Mouse (Mus musculus) liver, embryonic 13.5 days (tissue): ENCODE results near the gene Srsf3. TPM values are rescaled to one million over a fixed set of nuclear protein-coding genes. Genes with fewer than 3 reads are reported as not detected.

Experiments used
- polyA plus RNA-seq: library from polyadenylated mRNA; unstranded; fragments of >200 nt; fragmentation: Nextera tagmentation; extraction: Ambion mirVana; gene quantifications from 2 replicates; pipeline ENCODE4 v1.2.1, GENCODE M21; 2015

Srsf3 gene
- polyA plus RNA-seq, 1 experiment from 2014 or later, result 320 TPM

Other genes starting within 250 kb of the Srsf3 start
- gene Brpf3, start 231.5 kb upstream of the Srsf3 start, polyA plus RNA-seq, result 61.8 and 69.9 TPM in 2 replicates
- not detected in 2 replicates for gene Pnpla1, start 174.2 kb upstream of the Srsf3 start, polyA plus RNA-seq
- 0.08 and 0.15 TPM in 2 replicates for gene 4930539E08Rik, start 117.3 kb upstream of the Srsf3 start, polyA plus RNA-seq
- gene Pxt1, start 88.8 kb upstream of the Srsf3 start, polyA plus RNA-seq, result 0.45 and 0.46 TPM in 2 replicates
- gene Kctd20, start 80.7 kb upstream of the Srsf3 start, polyA plus RNA-seq, result 65.8 and 78.6 TPM in 2 replicates
- 38.4 and 44.6 TPM in 2 replicates for gene Stk38, start 24.6 kb upstream of the Srsf3 start, polyA plus RNA-seq
- 8.6 and 10.1 TPM in 2 replicates for gene Cdkn1a, start 58.3 kb downstream of the Srsf3 start, polyA plus RNA-seq
- gene Rab44, start 81.5 kb downstream of the Srsf3 start, polyA plus RNA-seq, result 4.4 and 5.3 TPM in 2 replicates
- 0.27 and 0.34 TPM in 2 replicates for gene Cpne5, start 205.5 kb downstream of the Srsf3 start, polyA plus RNA-seq
- 117 and 120 TPM in 2 replicates for gene Ppil1, start 231.6 kb downstream of the Srsf3 start, polyA plus RNA-seq
- 54.2 and 55.3 TPM in 2 replicates for gene BC004004, start 236.2 kb downstream of the Srsf3 start, polyA plus RNA-seq